Mouse (Mus musculus) liver, embryonic 14.5 days (tissue): Measurements from ENCODE around the gene Atic.

Experiments
- CTCF ChIP-seq: IDR thresholded peaks from 2 replicates; pipeline ENCODE4 v1.5.1; 2016; ENCODE audit warnings: antibody characterized with exemption, low read depth, control low read depth
- EP300 ChIP-seq: IDR thresholded peaks from 2 replicates; pipeline ENCODE4 v1.6.1; 2016; ENCODE audit warnings: antibody characterized with exemption, low read depth

DNA sequence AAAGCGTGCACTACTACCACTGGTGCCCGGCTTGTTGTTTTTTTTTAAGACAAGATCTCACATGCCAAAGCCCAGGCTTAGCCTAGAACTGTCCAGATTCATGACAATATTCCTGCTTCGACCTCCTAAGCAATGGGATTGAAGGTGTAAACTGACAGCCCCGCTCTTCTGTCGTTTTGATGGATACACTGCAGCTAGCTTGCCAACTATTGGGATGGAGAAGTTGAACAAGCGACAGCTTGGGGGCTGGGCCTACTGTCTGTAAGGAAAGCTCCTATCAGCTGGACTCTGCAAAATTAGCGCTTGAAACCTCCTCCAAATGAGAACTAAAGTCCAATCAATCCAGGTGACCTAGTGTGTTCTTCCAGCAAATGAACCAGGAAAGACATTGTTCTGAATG is 26.9 kb downstream of the Atic start:
- TF ChIP-seq CTCF (no peak), EP300 (no peak)
